Mouse (Mus musculus) E14TG2a.4 (cell line): ENCODE data around the gene Sugp1.

Experiments
- CTCF ChIP-seq: conservative IDR thresholded peaks from 2 replicates; pipeline ENCODE4 v1.5.1; 2014; ENCODE audit warnings: low read length
- NANOG ChIP-seq: IDR thresholded peaks from 2 replicates; pipeline ENCODE4 v1.6.1; 2014; ENCODE audit warnings: borderline replicate concordance, low read length, mixed read lengths

DNA sequence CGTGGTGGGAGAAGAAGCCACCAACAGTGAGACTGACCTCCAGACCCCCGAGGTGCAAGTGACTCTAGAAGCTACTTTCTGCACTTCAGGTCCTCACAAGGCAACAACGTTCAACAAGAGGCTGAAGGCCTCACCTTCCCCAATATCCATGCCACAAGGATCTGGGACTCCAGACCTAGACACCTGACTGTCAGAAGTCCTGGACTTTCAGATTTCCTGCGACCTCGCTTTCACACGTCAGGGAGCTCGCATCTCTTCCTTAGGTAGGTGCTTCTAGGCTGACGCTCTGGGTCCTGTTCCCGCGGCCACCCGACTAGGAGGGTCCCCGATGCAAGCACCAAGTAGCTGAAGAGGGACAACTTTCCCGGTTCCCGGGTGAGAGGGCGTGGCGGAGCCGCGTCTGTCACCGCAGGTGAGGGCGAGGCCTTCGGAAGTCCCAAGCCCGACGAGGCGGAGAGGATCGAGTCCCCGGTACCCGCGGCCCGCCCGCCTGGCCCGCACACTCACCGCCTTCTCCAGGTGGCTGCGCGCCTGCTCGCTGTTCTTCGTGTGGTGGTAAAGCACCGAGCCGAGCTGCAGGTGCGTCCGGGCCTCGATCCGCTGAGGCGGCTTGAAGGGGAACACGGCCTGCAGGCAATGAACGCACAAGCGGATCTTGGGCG, 597 bp upstream of the Sugp1 start:
- TF ChIP-seq CTCF, result no peak
- TF ChIP-seq NANOG, result no peak
